Mouse (Mus musculus): ENCODE data around the gene Ccdc6.
A peak's percentile ranks its signal among the peaks of the same experiment; 100 is the strongest.

DNA sequence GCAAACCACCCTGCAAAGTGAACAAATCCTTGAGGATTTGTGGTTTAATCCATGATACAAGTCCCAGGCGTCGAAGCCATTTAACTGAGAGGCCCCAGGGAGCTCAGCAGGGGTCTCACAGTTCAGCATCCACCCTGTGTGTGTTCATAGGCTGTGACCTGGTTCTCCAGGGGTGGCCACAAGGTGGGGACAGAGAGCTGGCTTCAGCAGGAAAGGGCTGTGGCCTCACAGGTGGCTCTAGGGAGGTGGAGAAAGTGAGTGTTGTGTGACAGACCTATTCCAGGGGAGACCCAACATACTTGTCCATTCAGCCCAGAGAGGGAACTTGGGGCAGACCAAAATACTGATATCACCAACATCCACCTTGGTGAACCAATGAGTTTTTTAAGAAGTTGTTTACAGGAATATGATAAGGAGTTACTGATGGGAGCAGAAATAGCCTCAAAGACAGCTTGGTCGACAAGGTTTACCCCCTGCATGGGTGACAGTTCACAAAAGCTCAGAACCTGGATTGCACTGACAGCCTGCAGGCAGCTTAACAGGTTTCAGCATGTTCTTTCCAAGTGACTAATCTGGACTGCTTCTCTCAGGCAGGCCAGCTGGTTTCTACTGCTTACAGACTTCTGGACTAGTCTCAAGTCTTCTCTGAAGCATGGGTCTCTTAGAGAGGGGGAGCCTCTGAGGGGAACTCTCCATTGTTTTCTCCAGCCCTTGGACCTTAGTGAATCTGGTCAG lies 59.7 kb downstream of the Ccdc6 start:
- TF ChIP-seq CTCF (IDR thresholded peaks at IDR 0.05; ENCODE audit: control insufficient read depth, insufficient read depth, insufficient replicate concordance, low read depth, low read length) (peak; percentile 41; the same call in 1 of the 2 replicates), POLR2A (IDR thresholded peaks at IDR 0.05; ENCODE audit: control insufficient read depth, low read depth, low read length) (no peak)
